Mouse (Mus musculus): ENCODE results near the gene Pacsin1.

DNA sequence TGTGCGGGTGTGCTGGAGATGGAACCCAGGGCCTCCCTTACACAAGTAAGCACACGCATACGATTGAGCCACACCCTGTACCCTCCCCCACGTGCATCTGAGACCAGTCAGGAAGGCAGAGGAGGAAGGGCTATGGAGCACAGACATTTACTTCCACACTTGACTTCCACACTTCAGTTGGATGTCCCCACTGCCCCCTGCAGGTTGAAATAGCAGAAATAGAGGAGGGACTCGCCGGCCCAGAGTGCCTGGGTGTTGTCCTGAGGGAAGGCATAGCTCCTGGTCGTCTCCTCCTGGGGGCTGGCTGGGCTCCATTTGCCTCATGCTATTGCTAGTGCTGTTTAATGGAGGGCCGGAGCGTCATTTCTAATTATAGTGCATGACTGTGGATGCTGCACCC lies 20.1 kb downstream of the Pacsin1 start:
- no peak for TF ChIP-seq TAL1 (IDR thresholded peaks at IDR 0.05; ENCODE audit: low read length)
- TF ChIP-seq GATA1 (IDR thresholded peaks at IDR 0.05; ENCODE audit: low read length): no peak
